8 mouse cellular contexts compared by ENCODE assay signal in the genomic region with DNA sequence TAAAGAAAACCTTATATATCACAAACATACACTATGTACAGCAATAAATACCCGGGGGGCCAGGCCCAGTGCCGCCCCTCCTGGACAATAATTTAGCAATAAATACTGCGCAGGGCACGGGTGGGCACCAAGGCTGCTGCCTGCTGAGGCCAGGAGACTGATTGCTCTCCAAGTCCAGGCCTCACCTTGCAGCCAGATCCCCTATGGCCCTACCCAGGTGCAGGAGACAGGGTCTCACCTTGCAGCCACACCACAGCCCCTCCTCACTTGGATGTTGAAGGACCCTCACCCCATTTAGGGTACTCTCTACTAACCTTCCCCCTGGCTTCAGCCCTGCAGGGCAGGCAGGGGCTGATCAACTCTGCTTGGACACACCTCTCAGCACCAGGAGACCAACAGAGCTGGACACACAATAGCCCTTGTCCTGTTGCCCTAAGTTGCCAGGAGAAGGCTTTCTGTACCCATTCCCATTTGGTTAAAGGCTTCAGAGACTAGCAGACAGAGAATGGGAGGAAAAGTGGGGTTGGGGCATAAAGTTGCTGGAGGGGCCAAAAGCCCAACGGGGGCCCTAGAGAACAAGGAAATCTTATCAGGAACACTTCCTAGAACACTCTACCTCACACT. TPM values are rescaled to one million over a fixed set of nuclear protein-coding genes. Genes with fewer than 3 reads are reported as not detected.
DNase-seq lines count a peak whose midpoint lies in the region; ATAC-seq and TF ChIP-seq lines count a peak whose summit lies in the region.

Sirt7 (minus strand) TSS at position 89 of the 624 bp plus-strand sequence.

- H3K4me2 ChIP-seq in neural tube, embryonic 11.5 days (ENCODE audit: low read depth): peak within 1 kb of the TSS; percentile 98
- H3K4me2 ChIP-seq in heart, embryonic 15.5 days: peak within 1 kb of the TSS; percentile 89
- H3K4me2 ChIP-seq in myocyte (ENCODE audit: low read depth): peak within 1 kb of the TSS; percentile 95

- peak within 1 kb of the TSS; percentile 83 for H3K27ac ChIP-seq in neural tube, embryonic 11.5 days (ENCODE audit: low read depth, low read length)
- H3K27ac ChIP-seq in heart, embryonic 15.5 days: peak within 1 kb of the TSS; percentile 77

- peak within 1 kb of the TSS; percentile 80 for H3K9ac ChIP-seq in neural tube, embryonic 11.5 days (ENCODE audit: low read length)
- peak within 1 kb of the TSS; percentile 62 for H3K9ac ChIP-seq in heart, embryonic 15.5 days

- peaks cover 15% of the 10 kb centered on the region for H3K36me3 ChIP-seq in neural tube, embryonic 11.5 days (ENCODE audit: control insufficient read depth, insufficient read depth, low read length)
- H3K36me3 ChIP-seq in heart, embryonic 15.5 days: peaks cover 30% of the 10 kb centered on the region
- peaks cover 21% of the 10 kb centered on the region for H3K36me3 ChIP-seq in myocyte (ENCODE audit: control insufficient read depth, insufficient read depth)

- peak within 1 kb of the TSS; percentile 99 for H3K4me3 ChIP-seq in neural tube, embryonic 11.5 days (ENCODE audit: low read depth, low read length)
- peak within 1 kb of the TSS; percentile 90 for H3K4me3 ChIP-seq in heart, embryonic 15.5 days
- peak within 1 kb of the TSS; percentile 41 for H3K4me3 ChIP-seq in myocyte

- WGBS in neural tube, embryonic 11.5 days: 18% methylated on average over 5 of the region's 5 CpGs
- 8% methylated on average over 5 of the region's 5 CpGs for WGBS in heart, embryonic 15.5 days

- peaks cover 52% of the 10 kb centered on the region for H3K79me2 ChIP-seq in myocyte (ENCODE audit: control insufficient read depth, insufficient read depth)

- H3K4me1 ChIP-seq in neural tube, embryonic 11.5 days (ENCODE audit: control insufficient read depth, insufficient read depth, low read length): peaks cover 14% of the 10 kb centered on the region
- peaks cover 30% of the 10 kb centered on the region for H3K4me1 ChIP-seq in heart, embryonic 15.5 days (replicated peaks)

- intact Hi-C loops in left cerebral cortex, postnatal 25 days (cut with DNase I): loop anchor here (2.0 kb wide), 1 partner anchor 88 kb away; the partner anchor contains the start of genes Cenpx and Lrrc45

- peak within 1 kb of the TSS; percentile 29 for H3ac ChIP-seq in myocyte (ENCODE audit: control insufficient read depth, insufficient read length)

- ATAC-seq in neural tube, embryonic 11.5 days (ENCODE audit: insufficient read depth, low FRiP score, low TSS enrichment): no peak
- ATAC-seq in common myeloid progenitor, adult 5-6 weeks (replicated peaks; ENCODE audit: low read depth, poor library complexity, severe bottlenecking): no peak
- ATAC-seq in heart, embryonic 15.5 days (replicated peaks; ENCODE audit: insufficient number of reproducible peaks, insufficient read depth, low FRiP score, low read depth): 0 out of 2 replicates have a peak, but pooled peaks have one; percentile 11

- no peaks in the 10 kb centered on the region for H3K27me3 ChIP-seq in neural tube, embryonic 11.5 days (ENCODE audit: control insufficient read depth, insufficient read depth, low read length)
- no peaks in the 10 kb centered on the region for H3K27me3 ChIP-seq in heart, embryonic 15.5 days
- no peaks in the 10 kb centered on the region for H3K27me3 ChIP-seq in myocyte (ENCODE audit: control insufficient read depth, insufficient read depth, insufficient read length)

- TF ChIP-seq POLR2A in myocyte (IDR thresholded peaks at IDR 0.05; ENCODE audit: insufficient read length, low read depth): no peak

- DNase-seq in neural tube, embryonic 11.5 days (ENCODE audit: low spot score): no peak
- no peak for DNase-seq in neural tube, embryonic 10.5 days (ENCODE audit: extremely low spot score, low spot score)
- no peak for DNase-seq in left cerebral cortex, postnatal 25 days (ENCODE audit: low spot score in 2 of 2)
- DNase-seq in ovary, postnatal 14 days (ENCODE audit: low spot score): no peak
- no peak for DNase-seq in embryo, embryonic 11 days

- H3K9me3 ChIP-seq in neural tube, embryonic 11.5 days (ENCODE audit: control insufficient read depth, low read length): no peaks in the 10 kb centered on the region
- H3K9me3 ChIP-seq in heart, embryonic 15.5 days (replicated peaks): no peaks in the 10 kb centered on the region

TF ChIP-seq in myocyte, 11 proteins besides CTCF, POLR2A, EP300 and RAD21:
- TF ChIP-seq MYOD1 (IDR thresholded peaks at IDR 0.05; ENCODE audit: control insufficient read depth in 1 of 3, insufficient read length in 2 of 3, low read depth in 2 of 3) (no peak), POLR2AphosphoS2 (IDR thresholded peaks at IDR 0.05; ENCODE audit: insufficient read length, low read depth) (peak; percentile 83)

RNA-seq across cellular contexts. Expression of gene Sirt7, which starts in this region (rescaled TPM):
- polyA plus RNA-seq in neural tube, embryonic 11.5 days (2014; fragmentation: Nextera tagmentation; extraction: Ambion mirVana): 37.2 and 39.0 TPM in 2 replicates
- 45.8 and 50.4 TPM in 2 replicates for total RNA-seq in common myeloid progenitor, adult 5-6 weeks (2017)
- 17.6 and 25.1 TPM in 2 replicates for polyA plus RNA-seq in heart, embryonic 15.5 days (2015; fragmentation: Nextera tagmentation; extraction: Ambion mirVana)
- 10 to 100 TPM; 37.8 TPM for total RNA-seq in left cerebral cortex, postnatal 25 days (2021)
- 29.9 TPM for polyA plus RNA-seq in myocyte (2012; fragmentation: generic; extraction: Trizol)

Comparison
In these comparisons a context has a peak if more than half of its experiments do, and no peak if none do; other contexts are left out.
1. H3K4me3 ChIP-seq: peak in every context shown above with its lines; median percentile 99 in neural tube, embryonic 11.5 days; 90 in heart, embryonic 15.5 days; 41 in myocyte.